Mouse (Mus musculus) spleen, adult 18-20 months (tissue): ENCODE data around the gene Smg7.

Experiments used
- DNase-seq, 2 experiments: peaks; one replicate each; pipeline ENCODE4 v3.0.0; 2022; ENCODE audit warnings: mixed read lengths in 2 of 2

Gene Smg7

DNA sequence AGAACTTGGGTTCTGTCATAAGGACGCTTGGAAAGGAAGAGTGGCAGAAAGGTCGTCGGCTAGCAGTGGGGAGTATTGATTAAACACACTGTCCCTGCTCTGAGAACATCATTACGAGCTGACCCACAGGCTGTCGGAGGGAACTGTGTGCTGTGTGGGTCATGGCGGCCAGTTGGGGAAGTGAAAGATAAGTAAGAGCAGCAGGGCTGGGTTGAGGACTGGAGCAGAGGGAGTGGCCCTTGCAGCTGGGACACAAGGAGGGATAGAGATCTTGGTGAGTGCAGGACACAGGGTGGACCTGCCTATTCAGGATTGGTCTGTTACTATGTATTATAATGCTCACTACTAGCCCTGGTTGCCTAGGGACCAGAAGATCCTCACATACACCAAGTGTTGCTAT, 97.5 kb downstream of the Smg7 start:
- no peak for DNase-seq

DNA sequence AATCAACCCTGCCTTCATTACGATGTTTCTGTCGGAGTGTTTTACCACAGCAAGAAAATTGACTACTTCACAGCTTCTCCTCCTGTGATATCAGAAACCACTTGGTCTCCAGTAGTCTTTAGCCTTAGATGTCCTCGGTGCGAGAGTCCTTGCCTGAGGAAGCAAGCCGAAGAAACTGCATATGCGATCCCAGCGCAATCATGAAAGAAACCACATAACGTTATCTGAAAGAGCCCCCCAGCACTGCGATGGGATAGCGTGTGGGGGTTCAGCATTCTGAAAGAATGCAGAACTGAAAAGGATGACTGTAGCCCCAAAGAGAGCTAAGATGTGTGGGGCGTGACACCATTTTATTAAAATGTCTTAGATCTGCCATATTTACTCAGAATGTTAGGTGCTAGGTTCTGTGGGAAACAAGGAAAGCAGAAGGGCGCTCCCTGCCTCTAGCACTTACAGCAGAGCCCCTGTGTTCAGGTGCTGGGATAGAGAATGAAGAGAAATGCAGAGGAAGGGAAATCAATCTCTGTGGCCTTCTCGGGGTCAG, 101.7 kb downstream of the Smg7 start:
- DNase-seq, result no peak

DNA sequence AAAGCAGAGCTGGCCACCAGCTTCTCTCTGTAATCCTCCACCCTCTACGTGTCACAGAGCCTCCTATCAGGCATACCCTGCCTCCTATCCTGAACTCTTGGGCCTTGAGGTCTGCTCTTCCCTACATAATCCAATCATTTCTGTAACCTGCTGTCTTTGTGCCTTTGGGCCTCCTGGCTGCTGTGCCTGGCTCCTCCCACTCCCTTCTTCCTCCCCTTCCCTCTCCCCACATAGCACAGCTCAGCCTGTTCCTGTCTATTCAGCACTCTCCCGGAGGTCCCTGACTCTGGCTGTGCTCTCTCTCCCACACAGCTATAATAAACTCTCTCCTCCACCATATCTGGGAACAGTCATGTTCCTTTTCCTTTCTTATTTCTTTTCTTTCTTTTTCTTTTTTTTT, 102.5 kb downstream of the Smg7 start, which contains the start of gene Ncf2:
Gene Ncf2, plus strand, starts transcription at position 298 of the 400 bp plus-strand sequence.
- no peak for DNase-seq

DNA sequence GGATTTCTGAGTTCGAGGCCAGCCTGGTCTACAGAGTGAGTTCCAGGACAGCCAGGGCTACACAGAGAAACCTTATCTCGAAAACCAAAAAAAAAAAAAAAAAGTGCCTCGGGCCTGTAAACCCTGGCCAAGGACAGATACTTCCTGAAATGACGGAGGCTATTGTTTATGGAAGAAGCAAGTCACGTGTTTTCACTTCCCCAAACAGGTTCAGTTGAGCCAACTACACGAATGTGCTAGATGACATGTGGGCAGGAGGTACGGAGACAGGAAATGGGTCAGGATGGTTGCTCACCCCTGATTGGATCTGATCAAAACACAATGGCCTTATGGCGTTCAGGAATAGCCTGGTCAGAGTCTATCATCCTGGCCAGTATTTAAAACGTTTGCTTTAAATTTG, 104.3 kb downstream of the Smg7 start:
- no peak for DNase-seq

DNA sequence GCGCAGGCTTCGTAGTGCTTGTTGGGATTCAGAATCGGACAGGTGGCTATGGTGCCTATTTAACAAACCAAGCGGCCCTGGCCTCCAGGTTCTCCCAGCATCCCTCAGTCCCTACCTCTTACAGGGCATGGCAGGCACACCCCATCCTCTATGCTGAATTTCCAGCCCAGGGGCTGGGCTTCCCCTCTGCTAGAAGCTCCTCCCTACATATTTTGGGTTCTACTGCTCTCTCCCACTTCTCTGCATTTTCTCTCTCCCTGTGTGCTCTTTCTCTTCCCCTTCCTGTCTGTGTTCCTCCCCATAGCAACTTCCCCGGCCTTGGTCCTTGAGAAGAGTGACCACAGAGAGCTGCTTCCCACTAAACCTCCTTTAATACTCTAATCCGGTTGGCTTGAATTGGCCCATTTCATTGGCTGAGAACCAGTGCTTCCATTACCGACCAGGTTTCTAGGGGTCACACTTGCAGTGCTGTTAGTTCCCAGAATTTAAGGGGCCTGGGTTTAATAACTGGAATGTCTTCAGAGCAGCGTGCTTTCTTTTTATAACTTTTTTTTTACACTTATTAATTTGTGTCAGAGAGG, 105.7 kb downstream of the Smg7 start:
- DNase-seq, result no peak

DNA sequence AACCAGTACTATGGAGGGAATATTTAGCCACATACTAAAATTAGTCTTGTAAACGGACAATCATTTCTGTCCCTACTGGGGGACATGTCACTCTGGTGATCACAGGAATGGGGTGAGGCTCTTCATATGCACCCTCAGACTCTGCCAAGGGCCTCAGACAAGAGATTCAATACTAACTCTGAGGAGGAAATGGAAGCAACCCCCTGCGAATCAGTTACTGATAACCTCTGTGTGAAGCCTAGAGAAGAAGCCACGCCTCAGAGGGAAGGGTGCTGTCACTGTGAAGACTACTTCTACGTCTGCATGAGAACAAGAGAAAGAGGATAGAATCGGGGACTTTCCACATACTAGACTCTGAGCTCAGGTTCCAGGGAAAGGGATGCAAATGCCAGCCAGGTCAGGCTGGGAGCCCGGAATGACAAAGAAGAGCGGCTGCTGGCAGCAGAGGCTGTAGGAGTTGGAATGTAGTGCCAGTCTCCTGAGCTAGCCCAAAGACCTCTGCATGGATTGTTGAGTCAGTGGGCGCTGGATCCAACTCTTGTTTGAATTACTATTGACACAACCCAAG, 106.7 kb downstream of the Smg7 start:
- DNase-seq, result no peak

DNA sequence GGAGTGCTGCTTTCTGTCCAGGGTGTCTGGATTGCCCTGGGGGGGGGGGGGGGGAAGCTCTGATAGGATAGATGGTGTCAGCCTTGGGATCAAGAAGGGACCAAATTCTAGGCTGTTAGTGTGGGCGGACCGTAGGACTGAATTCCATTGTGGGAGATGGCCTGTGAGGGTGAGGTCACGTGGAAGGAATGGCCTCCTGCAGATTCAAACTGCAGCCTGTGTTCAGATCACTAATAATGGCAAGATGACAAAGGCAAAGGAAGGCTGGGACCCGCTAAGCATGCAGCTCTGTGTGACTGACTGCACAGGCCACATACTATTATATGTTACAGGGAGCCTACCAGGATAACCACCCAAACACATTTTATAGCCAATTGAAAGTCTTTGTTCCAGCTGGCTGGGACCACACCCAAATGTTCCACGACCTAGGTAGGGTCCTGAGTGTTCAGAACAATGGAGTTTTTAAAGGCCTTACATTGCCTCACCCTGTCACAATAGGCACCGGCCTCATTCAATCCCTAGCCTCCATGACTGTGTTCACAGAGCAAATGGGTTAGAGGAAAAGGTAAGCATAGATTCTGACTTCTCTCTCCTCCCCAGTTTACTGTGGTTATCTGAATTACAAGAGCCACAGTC, 108.8 kb downstream of the Smg7 start:
- DNase-seq, result no peak

DNA sequence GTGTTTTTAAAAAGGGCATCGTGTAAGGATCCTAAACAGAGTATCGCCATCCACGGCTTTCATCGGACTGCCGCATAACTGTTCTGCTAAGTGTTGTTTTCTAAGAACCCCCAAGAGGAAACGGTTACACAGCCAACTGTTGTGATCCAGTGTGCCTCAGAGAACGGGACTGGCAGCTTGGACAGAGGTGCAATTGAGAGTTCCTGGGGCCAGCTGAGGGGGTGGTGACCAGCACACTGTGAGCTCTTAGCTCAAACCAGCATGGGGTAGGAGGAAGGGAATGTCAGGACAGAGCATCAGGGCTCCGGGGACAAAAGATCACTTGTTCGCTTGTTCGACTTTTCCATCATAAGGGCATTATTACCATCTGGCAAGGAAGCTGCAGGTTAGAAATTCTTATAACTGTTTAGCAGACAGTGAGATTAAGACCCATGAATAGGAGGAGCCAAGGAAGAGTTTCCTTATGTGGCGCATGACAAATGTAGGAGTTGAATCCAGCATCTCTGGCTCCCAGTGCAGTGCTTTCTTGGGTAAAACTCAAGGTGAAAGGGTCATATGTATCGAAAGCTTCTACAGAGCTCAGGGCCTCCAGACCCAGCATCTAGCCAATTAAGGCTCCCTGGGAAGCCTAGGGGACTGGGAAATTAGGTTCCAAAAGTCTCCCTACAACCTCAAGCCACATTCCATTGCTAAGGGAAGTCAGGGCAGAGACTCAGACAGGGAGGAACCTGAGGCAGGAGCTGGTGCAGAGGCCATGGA, 109.5 kb downstream of the Smg7 start:
- DNase-seq, result no peak

DNA sequence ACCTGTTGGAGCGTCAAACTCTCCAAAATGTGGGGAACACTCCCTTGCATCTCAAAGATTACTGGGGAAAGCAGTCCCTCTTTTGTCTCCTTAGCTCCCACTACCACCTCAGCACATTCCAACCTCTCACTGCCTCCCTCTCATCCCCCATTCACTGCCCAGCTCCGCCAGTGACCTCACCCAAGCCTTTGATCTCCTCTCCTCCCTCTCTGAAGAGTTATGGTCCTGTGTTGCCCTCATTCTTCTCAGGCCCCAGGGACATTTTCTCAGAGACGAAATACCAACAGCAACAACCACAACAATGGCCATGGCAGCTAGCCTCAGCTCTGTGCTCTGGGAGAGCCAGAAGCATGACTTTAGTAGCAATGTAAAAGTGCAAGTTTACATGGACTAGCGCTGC, 111.2 kb downstream of the Smg7 start:
- no peak for DNase-seq

DNA sequence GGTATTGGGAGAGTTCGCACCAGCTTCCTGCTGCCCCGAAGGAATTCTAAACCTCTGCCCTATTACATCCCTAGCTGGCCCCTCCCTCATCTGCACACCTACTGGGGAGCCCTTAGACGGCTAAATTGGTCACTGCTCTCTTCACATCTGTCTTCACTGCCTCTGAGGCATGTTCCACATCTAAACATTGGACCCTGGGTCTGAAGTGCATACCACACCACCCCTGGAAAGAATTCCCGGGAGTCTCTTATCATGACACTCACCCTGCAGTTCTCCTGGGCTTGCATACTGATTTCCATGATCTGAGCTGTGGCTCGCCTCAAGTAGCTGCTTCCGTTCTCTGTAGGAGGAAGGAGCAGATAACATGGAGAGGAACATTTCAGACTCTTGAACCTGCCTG, 111.6 kb downstream of the Smg7 start:
- no peak for DNase-seq

DNA sequence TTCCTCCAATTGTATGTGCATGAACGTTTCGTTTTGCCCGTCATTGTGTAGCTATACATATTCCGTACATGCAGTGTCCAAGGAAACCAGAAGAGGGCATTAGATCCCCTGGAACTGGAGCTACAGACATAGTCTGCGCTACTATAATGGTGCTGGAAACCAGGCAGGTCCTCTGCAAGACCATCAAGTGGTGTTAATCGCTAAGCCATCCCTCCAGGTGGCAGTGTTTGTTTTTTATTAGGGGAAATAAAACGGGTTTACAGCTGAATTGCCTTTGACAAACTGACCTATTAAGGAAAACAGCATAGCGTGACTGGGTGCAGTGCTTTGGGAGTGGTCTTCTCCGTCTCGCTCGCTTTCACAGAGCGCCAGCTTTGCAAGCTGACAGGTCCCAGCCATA, 112.2 kb downstream of the Smg7 start:
- peak in 1 of 2 experiments; percentile 55 for DNase-seq

DNA sequence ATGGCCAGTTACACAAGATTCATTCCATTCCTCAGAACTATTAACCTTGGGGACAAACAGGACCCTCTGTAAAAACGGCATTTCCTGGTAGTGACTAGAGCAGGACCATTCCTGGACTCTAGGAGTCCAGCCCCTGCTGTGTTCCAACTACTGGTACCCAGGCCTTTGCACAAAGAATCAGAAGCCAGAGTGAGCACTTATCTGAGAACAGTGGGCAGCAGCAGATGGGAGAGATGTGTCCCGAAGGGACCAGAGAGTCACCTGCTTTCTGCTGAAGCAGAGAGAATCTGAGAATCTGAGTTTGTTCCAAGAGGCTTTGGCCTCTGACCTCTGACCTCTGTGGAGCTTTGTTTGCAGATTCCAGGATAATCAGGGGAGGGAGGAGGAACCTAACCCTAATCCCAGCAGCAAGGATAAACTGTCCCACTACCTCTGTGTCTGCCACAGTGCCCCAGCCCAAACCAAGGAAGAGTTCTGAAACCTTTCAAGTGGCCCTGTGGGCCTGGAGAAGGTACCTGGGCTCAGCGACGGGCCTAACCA, 114.3 kb downstream of the Smg7 start:
- no peak for DNase-seq
